Mouse (Mus musculus) bone marrow, adult 2 months (tissue): ENCODE data around the gene Magee1.

Source experiments
- CTCF ChIP-seq: fragments of 200-500 bp; IDR thresholded peaks from 2 replicates; pipeline ENCODE4 v1.5.1; 2011; ENCODE audit warnings: low read length, control low read depth; ENCODE audit not compliant: control insufficient read depth, insufficient read depth
- POLR2A ChIP-seq: fragments of 200-500 bp; IDR thresholded peaks from 2 replicates; pipeline ENCODE4 v1.6.1; 2011; ENCODE audit warnings: low read depth, mild to moderate bottlenecking, control low read depth, low read length, borderline replicate concordance; ENCODE audit not compliant: control insufficient read depth

DNA sequence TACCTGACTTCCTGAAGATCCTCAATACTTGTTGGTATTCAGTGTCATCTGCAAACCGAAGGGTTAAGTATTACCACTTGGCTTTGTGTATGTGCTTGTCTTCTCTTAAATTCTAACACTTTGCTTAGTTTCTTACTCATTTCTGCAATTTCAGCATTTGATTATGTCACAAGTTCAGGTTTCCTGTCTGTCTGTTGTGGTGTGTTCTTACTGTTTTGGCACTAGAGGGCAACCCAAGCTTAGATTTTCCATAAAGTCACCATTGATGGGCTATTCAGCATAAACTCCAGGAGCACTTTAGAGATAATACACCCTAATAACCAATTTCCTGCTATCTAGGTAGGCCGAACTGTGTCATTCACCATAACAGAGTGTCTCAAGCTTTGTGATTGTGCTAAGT is 47.0 kb downstream of the Magee1 start:
- TF ChIP-seq POLR2A: no peak
- TF ChIP-seq CTCF: no peak
